Mouse (Mus musculus): Measurements from ENCODE around the gene Tmem88.

Tmem88 gene

DNA sequence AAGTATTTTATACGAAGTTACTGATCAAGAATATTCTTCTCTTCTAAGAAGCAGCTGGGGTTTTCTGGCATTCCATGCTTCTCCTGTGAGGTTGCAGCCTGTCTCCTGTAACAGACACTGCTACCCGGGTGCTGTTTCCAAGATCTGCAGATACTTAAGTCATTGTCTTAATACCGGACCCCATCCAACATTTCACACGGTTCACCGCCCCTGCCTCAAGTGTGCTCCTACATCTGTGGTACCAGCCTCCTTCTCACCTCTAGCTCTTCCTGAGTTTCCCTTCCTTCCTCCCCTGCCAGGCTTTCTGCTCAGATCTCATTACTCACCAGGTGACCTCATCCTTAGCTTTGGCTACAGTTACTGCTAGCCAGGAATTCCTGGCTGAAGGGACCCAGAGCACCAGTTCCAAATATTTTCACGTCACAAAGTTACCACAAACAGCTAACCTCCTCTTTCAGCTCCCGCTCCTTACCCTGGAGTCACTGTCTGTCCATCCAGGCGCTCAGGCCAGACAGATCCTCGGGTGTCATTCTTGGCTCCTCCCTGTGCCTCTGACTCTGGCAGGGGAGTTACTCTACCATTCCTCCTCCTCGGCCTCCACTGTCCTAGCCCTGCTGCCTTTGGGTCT, 15.4 kb downstream of the Tmem88 start:
- DNase-seq (ENCODE audit: low read depth, low spot score) = no peak

DNA sequence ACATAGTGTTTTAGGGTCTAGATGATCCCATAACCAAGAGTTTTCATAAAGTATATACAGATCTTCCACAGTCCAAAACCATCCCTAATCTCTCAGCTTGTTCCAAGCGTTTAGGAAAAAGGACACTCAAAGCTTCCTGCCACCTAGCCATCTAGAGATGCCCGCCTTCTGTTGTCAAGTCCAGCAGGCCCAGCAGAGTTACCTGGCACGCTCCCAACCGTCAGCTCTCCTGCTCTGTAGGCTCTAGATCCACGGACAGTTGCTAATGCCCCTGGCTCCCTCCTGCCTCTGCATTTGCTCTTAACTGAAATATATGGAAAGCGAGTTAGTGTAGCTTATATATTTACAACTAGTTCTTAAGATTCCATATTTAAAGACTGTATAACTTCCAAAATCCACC, 16.7 kb downstream of the Tmem88 start:
- no peak for DNase-seq (ENCODE audit: low read depth, low spot score)

DNA sequence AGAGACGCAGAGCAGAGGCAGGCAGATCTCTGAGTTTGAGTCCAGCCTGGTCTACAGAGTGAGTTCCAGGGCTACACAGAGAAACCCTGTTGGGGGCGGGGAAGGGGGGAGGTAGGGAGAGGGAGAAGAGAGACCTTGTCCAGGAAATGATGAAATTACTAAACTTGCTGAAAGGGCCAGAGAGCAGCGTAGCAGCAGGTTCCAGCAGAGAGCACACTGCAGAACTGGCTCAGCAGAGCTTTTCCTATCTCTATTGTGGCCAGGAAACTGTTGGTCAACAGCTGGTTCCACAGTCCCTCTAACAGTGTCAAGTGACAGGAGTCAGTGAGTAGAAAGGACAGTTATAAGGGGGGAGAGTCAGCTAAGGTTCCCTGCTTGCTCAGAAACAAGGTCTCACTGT, 18.4 kb downstream of the Tmem88 start:
- no peak for DNase-seq (ENCODE audit: low read depth, low spot score)

DNA sequence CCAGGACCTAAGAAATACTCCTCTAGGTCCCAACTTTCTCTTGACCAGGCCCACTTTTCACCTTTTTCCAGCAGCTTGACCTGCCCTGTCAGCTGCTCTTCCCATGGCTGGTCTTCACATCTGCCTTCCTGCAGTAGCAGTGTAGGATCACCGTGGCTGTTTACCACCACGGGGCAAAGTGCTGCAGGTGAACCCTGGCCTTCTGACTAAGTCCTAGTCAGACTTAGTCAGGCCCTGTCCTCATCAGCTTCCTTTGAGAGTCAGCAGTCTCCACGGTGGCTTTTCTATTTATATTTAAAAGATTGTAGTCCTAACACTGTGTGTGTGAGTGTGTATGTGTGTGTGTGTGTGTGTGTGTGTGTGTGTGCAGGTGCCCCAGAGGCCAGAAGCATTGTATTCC, 20.3 kb downstream of the Tmem88 start:
- no peak for DNase-seq (ENCODE audit: low read depth, low spot score)

DNA sequence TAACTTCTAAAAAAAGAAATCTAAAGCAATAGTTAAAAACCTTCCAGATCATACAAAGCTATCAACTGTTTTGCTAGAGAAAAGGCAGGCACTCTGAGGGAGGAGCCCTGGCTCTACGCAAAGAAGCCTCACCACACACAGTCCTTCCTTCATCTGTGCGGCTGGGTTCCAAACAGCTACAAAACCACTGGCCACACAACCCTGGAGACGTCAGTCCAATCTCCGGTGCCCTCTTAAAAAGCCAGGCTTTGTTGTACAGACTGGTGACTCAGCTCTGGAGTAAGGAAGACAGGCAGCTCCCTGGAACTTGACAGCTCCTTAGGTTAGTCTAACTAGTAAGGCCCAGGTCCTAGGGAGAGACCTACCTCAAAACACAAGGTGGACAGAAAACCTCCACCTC, 22.4 kb downstream of the Tmem88 start:
- DNase-seq (ENCODE audit: low read depth, low spot score) = no peak

DNA sequence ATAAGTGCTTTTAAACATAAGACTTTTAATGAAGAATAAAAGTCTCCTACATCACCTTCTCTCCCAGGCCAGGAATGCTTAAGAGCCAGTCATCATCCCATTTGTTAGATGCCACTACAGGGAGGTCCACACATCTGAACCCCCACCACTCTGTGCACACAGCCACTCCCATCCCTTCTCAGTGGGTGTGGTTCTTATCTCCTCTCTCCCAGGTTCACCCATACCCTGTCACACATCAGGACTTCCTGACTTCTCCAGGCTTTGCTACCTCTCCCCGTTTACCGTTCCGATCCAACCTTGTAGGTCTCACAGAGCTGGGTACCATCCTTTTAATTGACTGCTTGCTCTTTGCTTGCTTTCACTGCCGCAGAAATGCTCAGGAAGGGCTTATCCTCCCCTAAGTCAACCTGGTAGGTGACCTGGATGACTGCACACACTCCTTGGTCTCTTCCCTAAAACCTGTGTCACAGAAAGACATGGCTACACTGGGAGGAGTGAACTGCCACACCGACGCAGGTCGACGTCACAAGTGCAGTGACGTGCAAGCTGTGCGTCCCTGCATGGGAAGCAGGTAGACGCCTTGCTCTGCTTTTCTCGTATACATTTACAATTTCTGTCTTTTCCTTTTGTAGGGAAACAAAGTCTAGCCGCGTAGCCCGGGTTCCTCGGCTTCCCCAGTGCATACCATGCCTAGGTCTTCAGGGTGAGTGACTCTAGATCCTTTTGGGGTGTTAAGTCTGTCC, 24.6 kb downstream of the Tmem88 start:
- DNase-seq (ENCODE audit: low read depth, low spot score) = no peak

DNA sequence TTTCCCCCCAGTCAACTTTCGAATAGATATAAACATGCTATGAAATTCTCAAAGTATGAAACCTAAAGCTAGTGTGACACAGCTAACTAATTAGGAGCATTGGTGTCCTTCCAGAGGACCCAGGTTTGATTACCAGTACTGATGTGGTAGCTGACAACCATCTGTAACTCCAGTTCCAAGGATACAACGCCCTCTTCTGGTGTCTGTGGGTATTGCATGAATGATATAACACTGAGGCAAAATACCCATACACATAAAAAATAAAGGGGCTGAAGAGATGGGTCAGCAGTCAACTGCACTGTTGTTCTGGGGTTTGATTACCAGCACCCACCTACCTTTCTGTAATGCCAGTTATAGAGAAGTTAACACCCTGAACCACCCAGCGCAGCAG, 25.3 kb downstream of the Tmem88 start:
- DNase-seq (ENCODE audit: low read depth, low spot score) = no peak

DNA sequence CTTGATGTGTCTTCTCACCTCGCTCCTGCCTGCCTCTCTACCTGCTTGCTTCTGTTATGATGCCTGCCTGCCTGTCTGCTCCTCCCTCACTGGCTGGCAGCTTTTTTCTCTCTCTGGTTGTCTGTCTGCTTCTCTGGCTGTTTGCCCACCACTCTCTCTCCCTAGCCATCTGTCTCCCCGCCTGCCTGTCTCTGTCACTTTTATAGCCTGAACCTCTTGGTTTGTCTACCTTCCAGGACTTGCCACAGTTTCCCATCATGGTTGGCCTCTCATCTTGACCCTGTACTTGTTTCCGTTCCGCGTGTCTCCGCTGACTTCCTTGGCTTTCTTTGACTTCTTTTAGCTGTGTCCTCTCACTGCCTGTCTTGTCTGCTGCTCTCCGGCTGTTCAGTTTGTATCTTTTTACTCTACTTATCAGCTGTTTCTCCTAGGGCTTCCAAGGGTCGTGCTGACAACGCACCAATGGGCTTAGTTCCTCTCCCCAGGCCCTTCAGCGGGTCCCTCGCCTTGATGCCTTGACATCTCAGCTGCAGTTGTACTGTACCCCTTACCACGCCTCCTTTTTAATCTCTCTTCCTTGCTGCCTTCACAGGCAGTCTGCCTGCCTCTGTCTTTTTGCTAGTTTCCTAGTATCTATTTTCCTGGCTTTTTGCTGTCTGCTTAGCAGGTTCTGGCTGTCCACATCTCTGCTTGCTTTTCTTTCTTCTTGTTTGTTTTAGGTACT, 25.8 kb downstream of the Tmem88 start:
- no peak for DNase-seq (ENCODE audit: low read depth, low spot score)

DNA sequence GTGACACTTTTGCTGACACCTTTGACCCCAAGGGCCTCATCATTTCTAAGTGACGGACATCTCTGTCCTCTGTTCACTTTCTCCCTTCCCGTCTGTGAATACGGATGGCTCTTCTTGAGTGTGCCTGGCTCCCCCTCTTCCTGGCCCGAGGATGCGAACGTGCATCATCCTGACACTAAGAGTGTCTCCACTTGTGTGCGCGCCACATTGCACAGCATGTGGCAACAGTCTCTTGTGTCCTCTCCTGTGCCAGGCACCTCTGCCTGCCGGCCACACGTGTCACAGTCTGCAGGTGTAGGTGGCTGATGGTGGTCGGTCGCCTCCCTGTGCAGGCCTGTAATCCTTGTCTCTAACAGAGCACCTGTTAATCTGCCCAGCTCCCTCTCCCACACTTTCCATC, 26.4 kb downstream of the Tmem88 start:
- DNase-seq (ENCODE audit: low read depth, low spot score) = no peak

DNA sequence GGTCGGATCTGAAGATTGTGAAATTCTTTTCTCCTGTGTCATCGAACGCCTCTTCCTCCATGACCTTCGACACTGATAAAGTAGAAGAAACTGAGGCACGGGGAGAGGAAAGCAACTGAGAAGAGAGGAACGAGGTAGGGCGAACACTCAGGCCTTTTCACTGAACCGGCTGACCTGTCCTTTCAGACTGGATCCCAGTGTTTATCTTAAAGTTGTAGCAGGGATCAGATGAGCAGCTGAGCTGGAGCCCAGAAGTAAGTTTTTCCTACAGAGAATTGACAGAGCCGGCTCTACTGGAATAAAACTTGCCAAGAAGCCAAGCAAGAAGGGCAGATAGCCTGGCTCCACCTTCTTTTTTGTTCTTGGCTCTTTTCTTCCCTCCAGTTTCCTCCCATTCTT, 27.2 kb downstream of the Tmem88 start:
- no peak for DNase-seq (ENCODE audit: low read depth, low spot score)

DNA sequence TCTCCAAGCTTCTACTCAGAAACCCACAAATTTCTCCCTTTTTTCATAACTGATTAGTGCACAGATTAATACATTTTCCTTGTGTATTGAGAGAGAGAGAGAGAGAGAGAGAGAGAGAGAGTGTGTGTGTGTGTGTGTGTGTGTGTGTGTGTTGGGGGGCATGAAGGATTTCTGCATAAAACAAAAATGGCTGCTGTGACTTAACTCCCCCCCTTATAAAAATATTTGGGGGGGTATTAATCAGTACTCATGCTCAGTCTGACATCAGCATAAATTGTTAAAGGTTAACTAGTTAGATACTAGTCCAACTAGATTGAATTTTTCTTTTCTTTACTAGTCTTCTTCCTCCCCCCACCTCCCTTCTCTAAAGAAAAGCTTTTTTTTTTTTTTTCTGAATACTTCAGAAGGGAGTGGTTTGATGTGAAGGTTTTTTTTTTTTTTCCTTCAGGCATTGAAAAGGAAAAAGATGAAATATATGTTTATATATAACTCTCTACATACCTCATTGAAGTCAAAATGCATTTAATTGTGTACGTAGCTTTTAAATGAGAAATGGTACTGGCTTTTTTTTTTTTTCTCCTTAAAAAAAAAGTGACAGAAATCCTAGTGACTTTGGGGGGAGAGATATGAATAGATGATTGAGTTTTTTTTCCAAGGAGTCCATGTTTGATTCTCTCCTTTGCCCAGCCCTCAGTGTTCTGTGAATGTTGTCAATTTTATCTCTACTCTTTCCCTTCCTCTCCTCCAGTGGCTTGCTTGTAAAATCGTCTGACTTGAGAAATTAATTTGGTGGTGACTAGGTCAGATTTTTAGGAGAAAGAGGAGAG, 27.8 kb downstream of the Tmem88 start:
- no peak for DNase-seq (ENCODE audit: low read depth, low spot score)

DNA sequence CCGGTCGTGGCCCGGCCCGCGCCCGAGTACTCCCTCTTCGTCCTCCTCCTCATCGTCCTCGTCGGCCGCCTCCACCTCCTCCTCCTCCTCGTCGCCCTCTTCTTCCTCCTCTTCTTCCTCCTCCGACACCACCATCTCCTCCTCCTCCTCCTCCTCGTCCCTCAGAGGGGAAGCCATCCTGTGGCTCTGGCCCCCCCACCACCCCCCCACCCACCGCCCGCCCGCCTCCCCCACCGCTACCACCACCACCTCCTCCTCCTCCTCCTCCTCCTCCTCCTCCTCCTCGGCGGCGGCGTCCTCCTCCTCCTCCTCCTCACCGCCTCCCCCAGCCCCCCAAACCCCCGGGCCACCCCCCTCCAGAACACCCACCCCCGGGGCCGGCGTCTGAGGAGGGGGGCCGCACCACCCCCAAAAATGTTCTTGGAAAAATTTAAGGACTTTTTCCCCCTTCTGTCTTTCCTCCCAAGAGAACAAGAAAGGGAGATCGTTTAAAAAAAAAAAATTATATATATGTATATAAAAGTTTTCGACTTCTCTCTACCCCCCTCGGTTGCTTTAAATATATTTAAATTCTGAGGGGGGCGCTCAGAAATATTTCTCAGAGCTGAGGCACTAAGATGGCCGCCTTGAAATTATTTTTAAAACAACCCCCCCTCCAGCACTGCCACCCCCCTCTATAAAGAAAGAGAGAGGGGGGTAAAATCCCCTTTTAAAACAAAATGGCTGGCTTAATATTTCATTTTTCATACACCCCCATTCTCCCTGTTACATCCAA, 28.6 kb downstream of the Tmem88 start, which contains the start of gene Chd3:
Chd3 (minus strand) TSS at position 192 of the 775 bp plus-strand sequence.
- no peak for DNase-seq (ENCODE audit: low read depth, low spot score)

DNA sequence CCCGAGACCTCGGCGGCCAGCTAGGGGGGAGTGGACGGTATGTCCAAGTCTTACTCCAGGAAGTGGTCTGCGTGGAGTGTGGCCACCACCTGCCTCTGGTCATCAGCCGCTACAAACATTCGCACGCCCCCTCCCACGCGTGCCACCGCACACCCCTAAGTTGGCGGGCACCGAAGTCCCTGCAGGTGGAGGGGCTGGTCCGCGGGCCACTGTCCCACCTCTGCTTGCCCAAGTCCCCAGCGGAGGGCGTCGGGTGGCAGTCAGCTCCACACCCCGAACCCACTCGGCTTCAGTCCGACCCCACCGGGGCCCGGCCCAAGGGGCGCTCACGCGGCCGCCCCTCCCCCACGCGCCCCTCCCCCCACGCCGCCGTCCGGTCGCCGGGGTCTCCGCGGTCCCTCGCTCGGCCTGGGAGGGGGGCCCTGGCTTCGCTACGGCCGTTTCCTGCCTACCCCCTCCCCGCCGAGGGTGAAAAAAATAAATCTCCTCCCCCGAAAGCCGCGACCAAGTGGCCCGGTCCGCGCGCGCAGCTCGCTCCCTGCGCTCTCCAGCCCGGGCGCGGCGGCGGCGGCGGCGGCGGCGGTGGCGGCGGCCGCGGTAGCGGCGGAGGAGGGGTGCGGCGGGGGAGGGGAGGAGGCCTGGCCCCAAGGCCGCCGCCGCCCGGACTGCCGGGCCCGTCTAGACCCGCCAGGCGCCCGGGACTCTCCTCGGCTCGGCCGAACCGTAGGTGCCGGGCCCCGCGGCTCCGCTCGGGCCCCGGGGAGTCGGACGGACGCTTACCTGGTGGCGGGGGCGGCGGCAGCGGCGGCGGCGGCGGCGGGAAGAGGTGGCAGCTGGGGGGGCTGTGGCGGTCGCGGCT, 29.4 kb downstream of the Tmem88 start:
- DNase-seq (ENCODE audit: low read depth, low spot score) = no peak

DNA sequence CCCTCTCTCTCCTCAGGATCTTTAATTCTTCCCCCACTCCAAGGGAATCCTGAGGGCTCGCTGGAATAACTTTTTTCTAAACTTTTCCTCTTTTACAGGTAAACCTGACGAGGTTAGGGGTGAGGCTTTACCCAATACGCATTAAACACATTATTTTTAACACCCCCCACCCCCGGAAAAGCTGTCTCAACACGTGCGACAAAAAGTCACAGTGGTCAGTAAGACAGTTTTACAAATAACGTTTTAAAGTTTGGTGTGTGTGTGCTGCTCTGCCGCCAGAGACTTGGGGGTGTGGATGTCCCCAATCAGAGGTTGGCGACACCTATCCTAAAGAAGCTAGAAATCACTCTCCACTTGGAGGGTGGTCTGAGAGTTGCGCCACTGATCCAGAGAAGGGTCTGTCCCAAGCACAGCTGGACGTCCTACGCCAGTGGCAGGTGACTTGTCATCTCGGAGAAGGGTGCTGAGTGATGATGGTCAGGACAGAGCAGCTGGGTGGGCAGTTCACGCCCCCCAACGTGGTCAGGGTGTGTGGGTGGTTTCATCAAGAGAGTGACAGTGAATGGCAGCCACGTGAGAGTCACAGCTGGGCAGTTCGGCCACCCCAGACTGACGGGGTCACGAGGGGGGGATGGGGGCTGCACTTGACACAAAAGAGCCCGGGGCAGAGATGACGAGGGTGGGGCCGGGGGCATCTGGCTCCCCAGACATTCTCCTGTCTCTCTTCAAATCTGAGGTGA, 30.2 kb downstream of the Tmem88 start:
- DNase-seq (ENCODE audit: low read depth, low spot score) = no peak

DNA sequence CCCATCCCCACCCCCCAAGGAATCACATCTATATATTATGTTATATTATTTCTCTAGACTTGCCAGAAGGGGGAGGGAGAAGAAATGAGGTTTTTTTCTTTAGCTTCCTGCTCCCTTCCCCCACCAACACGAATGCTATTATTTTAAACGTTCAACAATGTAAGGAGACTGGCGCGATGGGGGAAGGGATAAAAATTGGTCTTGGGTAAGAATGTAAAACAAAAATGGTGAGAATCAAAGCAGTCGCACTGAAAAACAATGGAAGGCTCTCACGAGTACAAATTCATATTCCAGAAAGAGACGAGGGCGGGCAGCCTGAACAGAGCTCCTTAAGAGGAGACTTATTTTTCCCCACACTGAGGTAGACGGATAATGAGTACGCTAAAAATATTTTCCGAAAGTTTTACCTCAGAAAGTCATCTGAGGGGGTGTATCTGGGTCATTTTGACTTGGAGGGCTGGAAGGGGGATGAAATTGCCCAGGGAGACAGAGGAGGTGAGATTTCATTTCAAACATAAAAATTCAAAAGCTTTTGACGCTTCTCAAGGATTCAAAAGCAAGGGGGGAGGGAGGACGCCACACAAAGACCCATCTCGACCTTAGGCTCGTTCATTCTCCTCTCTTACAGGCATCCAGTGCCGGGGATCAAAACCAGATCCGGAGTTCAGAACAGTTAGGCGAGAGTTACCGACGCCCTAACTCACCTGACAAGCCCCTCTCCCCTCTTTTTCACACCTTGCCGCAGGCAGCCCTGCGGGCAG, 31.0 kb downstream of the Tmem88 start:
- no peak for DNase-seq (ENCODE audit: low read depth, low spot score)

DNA sequence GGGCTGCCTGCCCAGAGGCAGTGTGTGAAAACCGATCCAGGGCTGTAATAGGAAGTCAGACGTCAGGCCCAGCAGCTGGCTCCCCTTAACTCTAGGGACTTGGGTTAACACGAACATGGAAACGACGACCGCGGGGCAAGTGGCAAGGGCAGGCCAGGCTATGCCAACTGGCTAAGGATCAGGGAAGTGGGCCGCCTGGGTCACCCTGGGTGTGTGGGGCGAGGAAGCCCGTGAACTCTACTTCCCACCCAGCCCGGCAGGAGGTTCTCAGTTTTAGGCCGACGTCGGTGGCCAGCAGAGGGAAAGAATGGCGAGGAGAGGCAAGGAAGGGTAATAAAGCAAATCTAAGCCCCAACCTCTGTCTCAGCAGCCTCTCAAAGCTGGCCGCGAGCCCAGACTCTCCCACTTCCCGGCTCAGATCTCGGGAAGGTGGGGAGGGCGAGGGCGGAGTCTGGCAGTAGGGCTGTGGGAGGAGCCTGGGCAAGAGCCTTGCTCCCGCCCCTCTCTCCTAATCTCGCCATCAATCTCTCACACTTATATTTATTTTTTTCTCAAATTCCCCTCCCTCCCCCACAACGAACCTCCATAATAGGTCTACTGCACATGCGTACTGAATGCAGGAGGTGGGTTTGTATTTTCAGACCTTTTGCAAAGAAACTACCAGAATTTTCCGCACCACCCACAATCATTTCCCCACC, 31.7 kb downstream of the Tmem88 start:
- peak; percentile 94 for DNase-seq (ENCODE audit: low read depth, low spot score)

DNA sequence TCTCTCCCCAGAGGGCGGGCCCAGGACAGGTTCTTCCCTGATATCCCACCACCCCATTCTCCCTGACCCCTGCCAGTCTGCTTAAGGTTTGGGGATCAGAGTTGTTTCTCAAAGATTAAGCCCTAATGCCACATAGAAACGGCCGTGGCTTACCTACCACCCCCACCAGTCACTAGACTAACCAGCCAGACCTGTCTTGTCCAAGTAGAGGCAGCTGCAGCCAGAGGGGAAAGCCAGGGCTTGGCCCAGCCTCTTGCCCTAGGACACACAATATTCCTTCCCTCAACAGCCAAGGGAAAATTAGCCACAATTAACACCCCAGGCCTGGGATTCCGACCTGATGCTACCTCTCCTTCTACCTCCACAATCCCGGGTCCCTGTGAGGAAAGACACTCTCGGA, 32.3 kb downstream of the Tmem88 start:
- no peak for DNase-seq (ENCODE audit: low read depth, low spot score)

DNA sequence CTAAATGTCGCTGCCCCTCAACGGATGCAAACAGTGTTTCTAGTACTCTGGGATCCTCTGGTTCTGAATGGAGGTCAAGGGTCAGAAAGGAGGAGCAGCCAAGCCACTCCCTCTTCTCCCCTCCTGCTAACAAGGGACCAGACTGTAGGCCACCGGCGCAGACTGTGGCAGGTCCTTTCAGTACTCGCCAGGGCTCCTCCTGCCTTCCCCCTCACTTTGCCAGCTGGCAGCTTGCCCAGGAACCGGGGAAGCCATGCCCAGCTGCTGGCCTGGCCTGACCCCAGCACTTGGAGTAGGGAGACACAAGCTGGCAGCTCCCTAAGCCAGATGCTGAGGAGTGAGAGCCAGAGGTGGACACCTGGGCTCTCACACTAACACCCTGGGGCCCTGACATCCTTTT, 33.1 kb downstream of the Tmem88 start:
- DNase-seq (ENCODE audit: low read depth, low spot score) = no peak

Measured in forelimb bud, embryonic 11.5 days (tissue).